Mouse (Mus musculus) ES-Bruce4 (cell line): Measurements from ENCODE around the gene Dnah3. TPM values are rescaled to one million over a fixed set of nuclear protein-coding genes. Genes with fewer than 3 reads are reported as not detected.

Experiments
- H3K27ac ChIP-seq: 2 replicates; pipeline ENCODE4 v1.5.1; 2012; ENCODE audit warnings: low read length, inconsistent platforms; ENCODE audit not compliant: insufficient read depth
- H3K27me3 ChIP-seq: 2 replicates; pipeline ENCODE4 v1.6.1; 2012; ENCODE audit warnings: mild to moderate bottlenecking, low read length, inconsistent platforms; ENCODE audit not compliant: control insufficient read depth, poor library complexity, insufficient read depth, severe bottlenecking
- H3K36me3 ChIP-seq: 2 replicates; pipeline ENCODE4 v1.6.1; 2012; ENCODE audit warnings: inconsistent platforms, mild to moderate bottlenecking, low read length, moderate library complexity; ENCODE audit not compliant: control insufficient read depth, poor library complexity, insufficient read depth, severe bottlenecking
- H3K4me1 ChIP-seq: one replicate; pipeline ENCODE4 v1.8.1; 2011; ENCODE audit warnings: low read length; ENCODE audit not compliant: control insufficient read depth, insufficient read depth
- H3K4me3 ChIP-seq: 2 replicates; pipeline ENCODE4 v1.5.1; 2011; ENCODE audit warnings: low read depth, mild to moderate bottlenecking, low read length
- H3K9ac ChIP-seq: 2 replicates; pipeline ENCODE4 v1.6.1; 2012; ENCODE audit warnings: low read depth, mild to moderate bottlenecking, inconsistent platforms; ENCODE audit not compliant: poor library complexity, severe bottlenecking
- H3K9me3 ChIP-seq: replicated peaks from 2 replicates; pipeline ENCODE4 v1.6.1; 2012; ENCODE audit warnings: mild to moderate bottlenecking, low read length, inconsistent platforms; ENCODE audit not compliant: control insufficient read depth, poor library complexity, insufficient read depth, severe bottlenecking
- CTCF ChIP-seq: IDR thresholded peaks from one replicate; pipeline ENCODE4 v1.8.1; 2011; ENCODE audit warnings: low read depth, low read length
- EP300 ChIP-seq: IDR thresholded peaks from 2 replicates; pipeline ENCODE4 v1.6.1; 2011; ENCODE audit warnings: low read depth, low read length; ENCODE audit not compliant: insufficient read depth
- POLR2A ChIP-seq: IDR thresholded peaks from one replicate; pipeline ENCODE4 v1.8.1; 2011; ENCODE audit warnings: low read length; ENCODE audit not compliant: insufficient read depth
- polyA plus RNA-seq: library from polyadenylated mRNA; stranded (reverse); fragments of >200 nt; gene quantifications from 2 replicates; pipeline ENCODE4 v1.2.4, GENCODE M21; 2011; ENCODE audit warnings: low read depth; ENCODE audit not compliant: missing spikeins, insufficient read depth, insufficient read length

Dnah3 gene
- polyA plus RNA-seq, 1 experiment, result not detected

- H3K27ac ChIP-seq, result no peak overlapping the region
- H3K4me1 ChIP-seq, result no peaks in the 10 kb centered on the region
- no peak overlapping the region for H3K9ac ChIP-seq
- H3K27me3 ChIP-seq, result no peaks in the 10 kb centered on the region
- TF ChIP-seq EP300 (no peak), CTCF (no peak), POLR2A (no peak)
- H3K9me3 ChIP-seq, result no peaks in the 10 kb centered on the region
- no peak overlapping the region for H3K4me3 ChIP-seq
- H3K36me3 ChIP-seq, result no peaks in the 10 kb centered on the region
These were observed 28.7 kb upstream of the Dnah3 start for GRCm38 (mm10) chr7:120123776-120124175.

- Histone ChIP-seq H3K9me3 (no peaks in the 10 kb centered on the region), H3K4me1 (no peaks in the 10 kb centered on the region), H3K27ac (no peak overlapping the region), H3K9ac (no peak overlapping the region), H3K36me3 (no peaks in the 10 kb centered on the region), H3K27me3 (no peaks in the 10 kb centered on the region), H3K4me3 (no peak overlapping the region)
- TF ChIP-seq POLR2A (no peak), EP300 (no peak)
These were observed 22.4 kb upstream of the Dnah3 start for GRCm38 (mm10) chr7:120117529-120117928.

DNA sequence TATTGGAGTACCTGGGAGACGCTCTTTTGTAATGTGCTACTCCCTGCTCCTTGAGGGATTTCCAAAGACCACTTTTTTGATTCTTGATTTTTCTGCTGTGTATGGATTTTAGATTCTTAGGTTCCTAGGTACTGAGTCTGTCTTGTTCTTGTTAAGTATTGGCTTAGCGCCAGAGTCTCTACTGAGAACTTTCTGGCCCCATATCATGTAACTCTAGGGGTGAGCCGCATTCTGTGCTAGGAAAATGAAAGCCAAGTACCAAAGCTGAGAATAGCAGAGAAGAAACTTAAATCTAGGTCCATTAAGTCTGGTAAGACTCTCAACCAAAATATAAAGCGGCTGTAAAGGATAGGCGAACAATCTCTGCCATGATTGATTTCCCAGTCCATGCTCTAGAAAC is 21.9 kb upstream of the Dnah3 start:
- Histone ChIP-seq H3K9ac (no peak overlapping the region), H3K9me3 (no peaks in the 10 kb centered on the region), H3K4me1 (no peaks in the 10 kb centered on the region), H3K4me3 (no peak overlapping the region), H3K36me3 (no peaks in the 10 kb centered on the region), H3K27ac (no peak overlapping the region), H3K27me3 (no peaks in the 10 kb centered on the region)
- TF ChIP-seq POLR2A (no peak), EP300 (no peak), CTCF (no peak)

GRCm38 (mm10) chr7:120109676-120110075 is 14.6 kb upstream of the Dnah3 start:
- Histone ChIP-seq H3K9ac (no peak overlapping the region), H3K27me3 (no peaks in the 10 kb centered on the region; the same call in 1 of the 2 replicates), H3K9me3 (no peaks in the 10 kb centered on the region), H3K4me3 (no peak overlapping the region), H3K36me3 (no peaks in the 10 kb centered on the region), H3K4me1 (no peaks in the 10 kb centered on the region), H3K27ac (no peak overlapping the region)
- TF ChIP-seq CTCF (no peak), POLR2A (no peak), EP300 (no peak)

- H3K4me3 ChIP-seq, result no peak overlapping the region
- H3K4me1 ChIP-seq, result peaks cover 3% of the 10 kb centered on the region
- H3K27me3 ChIP-seq, result no peaks in the 10 kb centered on the region; the same call in 1 of the 2 replicates
- H3K9ac ChIP-seq, result no peak overlapping the region
- no peaks in the 10 kb centered on the region for H3K9me3 ChIP-seq
- no peak for TF ChIP-seq CTCF
- no peak overlapping the region for H3K27ac ChIP-seq
- H3K36me3 ChIP-seq, result no peaks in the 10 kb centered on the region
These were observed 11.3 kb upstream of the Dnah3 start for GRCm38 (mm10) chr7:120106356-120106755.

GRCm38 (mm10) chr7:120104975-120105374 is 9.9 kb upstream of the Dnah3 start:
- H3K36me3 ChIP-seq, result no peaks in the 10 kb centered on the region

More at GRCm38 (mm10) chr7:120104975-120105374, 9.9 kb upstream of the Dnah3 start:
- Histone ChIP-seq H3K27ac (no peak overlapping the region), H3K9ac (no peak overlapping the region), H3K27me3 (no peaks in the 10 kb centered on the region), H3K4me1 (peaks cover 4% of the 10 kb centered on the region), H3K9me3 (no peaks in the 10 kb centered on the region), H3K4me3 (no peak overlapping the region)
- TF ChIP-seq EP300 (no peak), CTCF (no peak)
